Mouse (Mus musculus): ENCODE data around the gene Adamtsl3.

GRCm38 (mm10) chr7:82327881-82328280 lies 7.6 kb upstream of the Adamtsl3 start:
- TF ChIP-seq POLR2A (IDR thresholded peaks at IDR 0.05; ENCODE audit: borderline replicate concordance, low read depth, low read length) (no peak), CTCF (IDR thresholded peaks at IDR 0.05; ENCODE audit: low read depth, low read length) (no peak)
